Mouse (Mus musculus): ENCODE measurements around the gene Ctss. TPM values are rescaled to one million over a fixed set of nuclear protein-coding genes. Genes with fewer than 3 reads are reported as not detected.
A peak's percentile ranks its signal among the peaks of the same experiment; 100 is the strongest.

Gene Ctss
- polyA plus RNA-seq, 1 experiment from 2014 or later, result 20.6 TPM

- Histone ChIP-seq H3K27me3 (ENCODE audit: insufficient read depth, low read length) (no peaks in the 10 kb centered on the region), H3K4me2 (no peak overlapping the region), H3K27ac (ENCODE audit: low read depth) (no peak overlapping the region), H3K9ac (no peak overlapping the region), H3K9me3 (ENCODE audit: low read depth, low read length) (no peaks in the 10 kb centered on the region), H3K36me3 (ENCODE audit: insufficient read depth) (no peaks in the 10 kb centered on the region), H3K4me3 (ENCODE audit: low read depth, low read length) (no peak overlapping the region), H3K4me1 (ENCODE audit: insufficient read depth) (no peaks in the 10 kb centered on the region)
- DNase-seq, result no peak
- no peak for TF ChIP-seq CTCF (IDR thresholded peaks at IDR 0.05; ENCODE audit: low read depth)
- no peak for ATAC-seq (ENCODE audit: insufficient read depth)
- 70% methylated on average over 7 of the region's 7 CpGs for WGBS
Observed at GRCm38 (mm10) chr3:95518891-95519290, 7.7 kb upstream of the Ctss start.

GRCm38 (mm10) chr3:95519315-95519714 is 7.3 kb upstream of the Ctss start:
- H3K27ac ChIP-seq (ENCODE audit: low read depth), result no peak overlapping the region; the same call in 1 of the 2 replicates

GRCm38 (mm10) chr3:95520100-95520499 is 6.5 kb upstream of the Ctss start:
- 86% methylated on average over 3 of the region's 3 CpGs for WGBS
- H3K27me3 ChIP-seq (ENCODE audit: insufficient read depth, low read length), result no peaks in the 10 kb centered on the region
- H3K4me3 ChIP-seq (ENCODE audit: low read depth, low read length), result no peak overlapping the region
- no peaks in the 10 kb centered on the region for H3K9me3 ChIP-seq (ENCODE audit: low read depth, low read length)
- H3K4me2 ChIP-seq, result no peak overlapping the region
- H3K27ac ChIP-seq (ENCODE audit: low read depth), result no peak overlapping the region
- DNase-seq (no peak), ATAC-seq (ENCODE audit: insufficient read depth) (no peak)
- TF ChIP-seq CTCF (IDR thresholded peaks at IDR 0.05; ENCODE audit: low read depth), result no peak
- H3K36me3 ChIP-seq (ENCODE audit: insufficient read depth), result no peaks in the 10 kb centered on the region
- H3K4me1 ChIP-seq (ENCODE audit: insufficient read depth), result no peaks in the 10 kb centered on the region
- no peak overlapping the region for H3K9ac ChIP-seq

More at GRCm38 (mm10) chr3:95519315-95519714, 7.3 kb upstream of the Ctss start:
- 42% methylated on average over 2 of the region's 2 CpGs for WGBS
- ATAC-seq (ENCODE audit: insufficient read depth), result peak; percentile 19; the same call in 1 of the 2 replicates
- no peak for TF ChIP-seq CTCF (IDR thresholded peaks at IDR 0.05; ENCODE audit: low read depth)
- DNase-seq, result no peak
- H3K36me3 ChIP-seq (ENCODE audit: insufficient read depth), result no peaks in the 10 kb centered on the region
- no peak overlapping the region for H3K9ac ChIP-seq
- H3K4me3 ChIP-seq (ENCODE audit: low read depth, low read length), result no peak overlapping the region
- H3K4me1 ChIP-seq (ENCODE audit: insufficient read depth), result no peaks in the 10 kb centered on the region
- no peaks in the 10 kb centered on the region for H3K27me3 ChIP-seq (ENCODE audit: insufficient read depth, low read length)
- H3K9me3 ChIP-seq (ENCODE audit: low read depth, low read length), result no peaks in the 10 kb centered on the region
- H3K4me2 ChIP-seq, result no peak overlapping the region

GRCm38 (mm10) chr3:95521168-95521567 is 5.4 kb upstream of the Ctss start:
- H3K27ac ChIP-seq (ENCODE audit: low read depth), result no peak overlapping the region

GRCm38 (mm10) chr3:95523662-95524061 is 2.9 kb upstream of the Ctss start:
- Histone ChIP-seq H3K27ac (ENCODE audit: low read depth) (no peak overlapping the region), H3K4me2 (no peak overlapping the region), H3K9me3 (ENCODE audit: low read depth, low read length) (no peaks in the 10 kb centered on the region), H3K36me3 (ENCODE audit: insufficient read depth) (no peaks in the 10 kb centered on the region), H3K4me1 (ENCODE audit: insufficient read depth) (no peaks in the 10 kb centered on the region), H3K4me3 (ENCODE audit: low read depth, low read length) (no peak overlapping the region), H3K27me3 (ENCODE audit: insufficient read depth, low read length) (no peaks in the 10 kb centered on the region), H3K9ac (no peak overlapping the region)
- DNase-seq, result peak; percentile 25
- TF ChIP-seq CTCF (IDR thresholded peaks at IDR 0.05; ENCODE audit: low read depth), result no peak
- ATAC-seq (ENCODE audit: insufficient read depth), result no peak
- 37% methylated on average over 3 of the region's 3 CpGs for WGBS

More at GRCm38 (mm10) chr3:95521168-95521567, 5.4 kb upstream of the Ctss start:
- Histone ChIP-seq H3K36me3 (ENCODE audit: insufficient read depth) (no peaks in the 10 kb centered on the region), H3K27me3 (ENCODE audit: insufficient read depth, low read length) (no peaks in the 10 kb centered on the region), H3K9me3 (ENCODE audit: low read depth, low read length) (no peaks in the 10 kb centered on the region), H3K9ac (no peak overlapping the region), H3K4me2 (no peak overlapping the region), H3K4me3 (ENCODE audit: low read depth, low read length) (no peak overlapping the region), H3K4me1 (ENCODE audit: insufficient read depth) (no peaks in the 10 kb centered on the region)
- WGBS, result 86% methylated on average over 10 of the region's 10 CpGs
- ATAC-seq (ENCODE audit: insufficient read depth) (no peak), DNase-seq (no peak)
- no peak for TF ChIP-seq CTCF (IDR thresholded peaks at IDR 0.05; ENCODE audit: low read depth)

- ATAC-seq (ENCODE audit: insufficient read depth) (no peak), DNase-seq (no peak)
- Histone ChIP-seq H3K9me3 (ENCODE audit: low read depth, low read length) (no peaks in the 10 kb centered on the region), H3K36me3 (ENCODE audit: insufficient read depth) (no peaks in the 10 kb centered on the region), H3K27ac (ENCODE audit: low read depth) (no peak overlapping the region), H3K4me2 (no peak overlapping the region), H3K4me3 (ENCODE audit: low read depth, low read length) (no peak overlapping the region), H3K27me3 (ENCODE audit: insufficient read depth, low read length) (no peaks in the 10 kb centered on the region), H3K4me1 (ENCODE audit: insufficient read depth) (no peaks in the 10 kb centered on the region), H3K9ac (no peak overlapping the region)
- WGBS, result 52% methylated on average over 2 of the region's 2 CpGs
- no peak for TF ChIP-seq CTCF (IDR thresholded peaks at IDR 0.05; ENCODE audit: low read depth)
Observed at GRCm38 (mm10) chr3:95524673-95525072, 1.9 kb upstream of the Ctss start.

- no peak overlapping the region for H3K9ac ChIP-seq
- no peak overlapping the region for H3K4me2 ChIP-seq
- no peak for TF ChIP-seq CTCF (IDR thresholded peaks at IDR 0.05; ENCODE audit: low read depth)
- H3K9me3 ChIP-seq (ENCODE audit: low read depth, low read length), result no peaks in the 10 kb centered on the region
- no peaks in the 10 kb centered on the region for H3K27me3 ChIP-seq (ENCODE audit: insufficient read depth, low read length)
- no peak overlapping the region for H3K4me3 ChIP-seq (ENCODE audit: low read depth, low read length)
- no peak for ATAC-seq (ENCODE audit: insufficient read depth)
- H3K36me3 ChIP-seq (ENCODE audit: insufficient read depth), result no peaks in the 10 kb centered on the region
- no peak for DNase-seq
- H3K4me1 ChIP-seq (ENCODE audit: insufficient read depth), result no peaks in the 10 kb centered on the region
- H3K27ac ChIP-seq (ENCODE audit: low read depth), result no peak overlapping the region
Observed at GRCm38 (mm10) chr3:95526111-95526510, 475 bp upstream of the Ctss start.

- no peaks in the 10 kb centered on the region for H3K9me3 ChIP-seq (ENCODE audit: low read depth, low read length)
- no peak for TF ChIP-seq CTCF (IDR thresholded peaks at IDR 0.05; ENCODE audit: low read depth)
- WGBS, result 77% methylated on average over 6 of the region's 6 CpGs
- H3K9ac ChIP-seq, result no peak overlapping the region
- H3K27me3 ChIP-seq (ENCODE audit: insufficient read depth, low read length), result no peaks in the 10 kb centered on the region
- H3K4me1 ChIP-seq (ENCODE audit: insufficient read depth), result no peaks in the 10 kb centered on the region
- ATAC-seq (ENCODE audit: insufficient read depth) (no peak), DNase-seq (no peak)
- no peak overlapping the region for H3K4me2 ChIP-seq
- H3K4me3 ChIP-seq (ENCODE audit: low read depth, low read length), result no peak overlapping the region
- H3K27ac ChIP-seq (ENCODE audit: low read depth), result no peak overlapping the region
- no peaks in the 10 kb centered on the region for H3K36me3 ChIP-seq (ENCODE audit: insufficient read depth)
Observed at GRCm38 (mm10) chr3:95529814-95530213, 3.2 kb downstream of the Ctss start.

All from lung, embryonic 14.5 days (tissue).